Mouse (Mus musculus) heart, adult 2 months (tissue): ENCODE measurements around the gene Fhad1. TPM values are rescaled to one million over a fixed set of nuclear protein-coding genes. Genes with fewer than 3 reads are reported as not detected.

Experiments
- DNase-seq, 2 experiments: peaks; one replicate each; pipeline ENCODE4 v3.0.0; 2021
- H3K27ac ChIP-seq: fragments of 200-600 bp; 2 replicates; pipeline ENCODE4 v1.8.1; 2022
- H3K27me3 ChIP-seq: fragments of 200-500 bp; 2 replicates; pipeline ENCODE4 v1.6.1; 2012; ENCODE audit warnings: mild to moderate bottlenecking, low read length, inconsistent platforms, mixed read lengths; ENCODE audit not compliant: control insufficient read depth, insufficient read depth
- H3K36me3 ChIP-seq: fragments of 200-500 bp; 2 replicates; pipeline ENCODE4 v1.6.1; 2012; ENCODE audit warnings: low read length, inconsistent platforms; ENCODE audit not compliant: control insufficient read depth, insufficient read depth
- H3K4me1 ChIP-seq: fragments of 200-500 bp; 2 replicates; pipeline ENCODE4 v1.6.1; 2011; ENCODE audit warnings: low read length; ENCODE audit not compliant: control insufficient read depth, insufficient read depth
- H3K4me3 ChIP-seq: fragments of 200-600 bp; 2 replicates; pipeline ENCODE4 v1.8.1; 2022
- H3K79me2 ChIP-seq: fragments of 200-500 bp; replicated peaks from 2 replicates; pipeline ENCODE4 v1.6.1; 2012; ENCODE audit warnings: mild to moderate bottlenecking, inconsistent platforms, low read length, moderate library complexity, mixed read lengths; ENCODE audit not compliant: control insufficient read depth, insufficient read depth
- H3K9ac ChIP-seq: fragments of 200-500 bp; 2 replicates; pipeline ENCODE4 v1.6.1; 2012; ENCODE audit warnings: low read depth, mild to moderate bottlenecking, control low read depth, inconsistent platforms, low read length, mixed read lengths
- CTCF ChIP-seq: fragments of 200-600 bp; IDR thresholded peaks from 2 replicates; pipeline ENCODE4 v1.8.1; 2022; ENCODE audit warnings: antibody characterized with exemption, mild to moderate bottlenecking, moderate library complexity
- EP300 ChIP-seq: fragments of 200-500 bp; IDR thresholded peaks from 2 replicates; pipeline ENCODE4 v1.6.1; 2011; ENCODE audit warnings: low read depth, low read length, control low read depth; ENCODE audit not compliant: insufficient read depth
- POLR2A ChIP-seq: fragments of 200-500 bp; IDR thresholded peaks from 2 replicates; pipeline ENCODE4 v1.6.1; 2011; ENCODE audit warnings: mild to moderate bottlenecking, low read depth, low read length, control low read depth; ENCODE audit not compliant: insufficient read depth
- WGBS: fragments of 180-500 bp; shearing (Covaris S2); methylation state at CpG from one replicate; pipeline ENCODE4 v1.1.7; 2018; 5-methylcytosine and 5-hydroxymethylcytosine counted together
- intact Hi-C: fragments of 180-260 bp; cut with DNase I; formaldehyde crosslinking; loops from one replicate; pipeline ENCODE4 v1.15.1; 2025
- polyA plus RNA-seq: library from polyadenylated mRNA; depleted of rRNA; stranded (reverse); fragments of >200 nt; gene quantifications from 2 replicates; pipeline ENCODE4 v1.2.3, GENCODE M21; 2012
- total RNA-seq, 2 experiments: library from RNA; stranded (reverse); gene quantifications; 2 replicates each; pipeline ENCODE4 v1.2.3; 2021

Fhad1 gene
- total and polyA plus RNA-seq, 3 experiments = 0.47 to 0.55 (median 0.53) TPM

DNA sequence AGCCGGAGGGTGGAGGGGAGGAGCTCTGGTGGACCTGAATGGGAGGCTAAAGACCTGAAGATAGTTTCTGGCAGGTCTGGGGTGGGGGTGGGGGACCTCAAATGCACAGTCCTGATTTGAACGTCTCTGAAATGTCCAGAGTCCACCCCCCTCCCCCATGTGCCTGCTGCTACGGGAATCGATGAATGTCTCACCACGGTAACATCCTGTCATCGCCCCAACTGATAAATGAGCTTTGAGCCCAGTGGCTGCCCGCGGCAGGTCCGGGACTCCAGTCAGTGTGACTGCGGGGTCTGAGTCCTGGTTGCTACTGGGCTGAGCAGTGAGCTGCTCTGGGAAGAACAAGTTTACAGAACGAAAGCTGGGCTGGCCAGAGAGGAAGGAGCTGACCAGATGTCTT is 72.5 kb downstream of the Fhad1 start:
- H3K4me3 ChIP-seq = no peak overlapping the region
- H3K9ac ChIP-seq = no peak overlapping the region
- WGBS = 38% methylated on average over 11 of the region's 11 CpGs
- H3K27ac ChIP-seq = no peak overlapping the region
- intact Hi-C loops = no loop called here
- H3K27me3 ChIP-seq = no peaks in the 10 kb centered on the region
- no peaks in the 10 kb centered on the region for H3K4me1 ChIP-seq
- DNase-seq = no peak
- TF ChIP-seq POLR2A (no peak), CTCF (no peak), EP300 (no peak)
- H3K79me2 ChIP-seq = no peaks in the 10 kb centered on the region
- no peaks in the 10 kb centered on the region for H3K36me3 ChIP-seq

DNA sequence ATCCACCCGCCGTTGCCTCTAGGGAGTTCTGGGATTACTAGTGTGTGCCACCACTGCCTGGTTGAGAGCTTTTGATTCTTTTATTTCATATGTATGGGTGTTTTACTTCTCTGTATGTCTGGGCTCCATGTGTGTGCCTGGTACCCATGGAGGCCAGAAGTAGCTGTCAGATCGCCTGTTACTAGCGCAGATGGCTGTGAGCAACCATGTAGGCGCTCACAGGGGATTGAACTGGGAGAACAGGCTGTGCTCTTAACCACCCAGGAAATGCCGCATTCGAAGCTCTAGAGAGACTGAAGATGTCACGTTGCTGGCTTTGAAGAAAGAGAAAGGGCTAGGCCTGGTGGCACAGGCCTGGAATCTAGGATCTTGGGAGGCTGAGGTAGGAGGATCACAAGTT is 73.6 kb downstream of the Fhad1 start:
- Histone ChIP-seq H3K9ac (no peak overlapping the region), H3K4me1 (no peaks in the 10 kb centered on the region), H3K36me3 (no peaks in the 10 kb centered on the region), H3K79me2 (no peaks in the 10 kb centered on the region), H3K27ac (no peak overlapping the region), H3K27me3 (no peaks in the 10 kb centered on the region), H3K4me3 (no peak overlapping the region)
- WGBS = 91% methylated on average over 8 of the region's 8 CpGs
- intact Hi-C loops = no loop called here
- DNase-seq = no peak
- TF ChIP-seq CTCF = no peak

DNA sequence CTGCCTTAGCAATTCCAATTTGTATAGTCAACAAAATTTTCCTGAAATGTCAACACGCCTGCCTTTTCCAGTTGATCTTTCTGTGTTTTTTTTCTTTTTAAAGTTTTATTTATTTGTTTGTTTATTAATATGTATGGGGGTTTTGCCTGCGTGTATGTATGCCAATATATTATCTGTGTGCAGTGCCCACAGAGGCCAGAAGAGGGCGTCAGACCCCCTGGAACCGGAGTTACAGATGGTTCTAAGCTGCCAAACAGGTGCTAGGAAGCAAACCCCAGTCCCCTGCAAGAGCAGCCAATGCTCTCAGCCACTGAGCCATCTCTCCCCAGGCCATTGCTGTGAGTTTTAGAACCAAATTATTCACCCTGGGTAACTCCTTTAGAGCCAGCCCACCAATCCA is 76.3 kb downstream of the Fhad1 start:
- Histone ChIP-seq H3K36me3 (no peaks in the 10 kb centered on the region), H3K4me3 (no peak overlapping the region), H3K27ac (no peak overlapping the region), H3K27me3 (no peaks in the 10 kb centered on the region), H3K4me1 (no peaks in the 10 kb centered on the region), H3K9ac (no peak overlapping the region), H3K79me2 (no peaks in the 10 kb centered on the region)
- WGBS = 76% methylated on average over 4 of the region's 4 CpGs
- no peak for DNase-seq
- TF ChIP-seq EP300 (no peak), CTCF (peak; percentile 21), POLR2A (no peak)
- intact Hi-C loops = no loop called here

DNA sequence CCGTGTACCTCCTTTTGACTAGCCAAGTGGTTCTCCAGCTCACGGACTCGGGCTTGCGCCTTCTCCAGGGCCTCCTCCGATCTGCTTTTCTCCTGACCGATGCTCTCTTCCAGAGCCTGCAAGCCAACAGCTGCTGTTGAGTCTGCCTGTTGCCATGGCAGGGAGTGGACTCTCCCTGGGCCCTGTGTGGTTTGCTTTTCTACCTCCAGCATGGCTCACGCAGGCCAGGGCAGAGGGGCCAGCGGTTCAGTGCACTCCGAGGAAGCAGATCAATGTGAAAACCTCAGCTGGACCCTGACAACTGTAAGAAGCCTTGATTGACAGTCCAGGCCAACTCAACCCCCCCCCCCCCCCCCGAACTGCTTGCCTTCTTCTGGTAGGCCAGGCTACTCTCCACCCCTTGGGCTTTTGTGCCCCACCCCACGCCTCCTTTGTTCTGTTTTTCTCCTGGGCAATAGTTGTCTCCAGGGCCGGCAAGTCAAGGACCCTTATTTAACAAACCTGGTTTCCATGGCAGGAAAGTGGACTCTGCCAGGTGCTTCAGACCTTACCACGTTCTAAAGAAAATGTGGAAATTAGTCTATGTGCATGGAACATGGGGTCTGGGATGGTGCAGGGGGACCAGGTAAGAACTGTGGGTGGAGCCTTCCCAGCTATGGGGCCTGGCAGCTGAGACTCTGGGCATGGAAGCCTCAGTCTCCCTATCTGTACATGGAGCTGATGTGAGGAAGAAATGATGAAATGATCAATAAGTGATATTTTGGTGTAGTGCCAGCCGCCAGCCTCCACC is 81.9 kb downstream of the Fhad1 start:
- Histone ChIP-seq H3K27ac (no peak overlapping the region), H3K9ac (no peak overlapping the region), H3K4me1 (no peaks in the 10 kb centered on the region), H3K4me3 (no peak overlapping the region), H3K27me3 (no peaks in the 10 kb centered on the region), H3K36me3 (no peaks in the 10 kb centered on the region), H3K79me2 (no peaks in the 10 kb centered on the region)
- no peak for TF ChIP-seq CTCF
- no peak for TF ChIP-seq EP300
- TF ChIP-seq POLR2A = no peak
- intact Hi-C loops = no loop called here
- DNase-seq = no peak
- WGBS = 83% methylated on average over 14 of the region's 14 CpGs

DNA sequence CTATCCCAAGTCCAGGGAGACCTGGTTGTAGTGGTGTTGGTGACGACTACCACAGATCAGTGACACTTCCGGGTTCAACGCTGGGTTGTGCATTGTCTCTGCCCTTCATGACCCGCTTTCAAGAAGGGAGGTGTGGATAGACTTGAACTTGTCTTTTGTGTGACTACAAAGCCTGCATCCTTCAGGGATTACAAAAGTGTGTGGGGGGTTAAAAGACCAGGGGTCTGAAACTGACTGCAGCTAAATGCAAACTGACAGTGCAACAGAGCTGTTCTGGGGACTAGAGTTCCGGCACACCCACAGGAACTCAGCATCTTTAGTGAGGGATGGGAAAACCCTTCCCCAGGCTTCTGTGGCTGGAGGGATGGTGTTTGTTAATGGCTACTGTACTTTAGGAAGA is 83.4 kb downstream of the Fhad1 start:
- intact Hi-C loops = no loop called here
- DNase-seq = no peak
- TF ChIP-seq POLR2A = no peak
- no peak for TF ChIP-seq EP300
- TF ChIP-seq CTCF = no peak
- Histone ChIP-seq H3K27ac (no peak overlapping the region), H3K27me3 (no peaks in the 10 kb centered on the region), H3K79me2 (no peaks in the 10 kb centered on the region), H3K9ac (no peak overlapping the region), H3K4me1 (no peaks in the 10 kb centered on the region), H3K4me3 (no peak overlapping the region), H3K36me3 (no peaks in the 10 kb centered on the region)
- WGBS = 79% methylated on average over 5 of the region's 5 CpGs

DNA sequence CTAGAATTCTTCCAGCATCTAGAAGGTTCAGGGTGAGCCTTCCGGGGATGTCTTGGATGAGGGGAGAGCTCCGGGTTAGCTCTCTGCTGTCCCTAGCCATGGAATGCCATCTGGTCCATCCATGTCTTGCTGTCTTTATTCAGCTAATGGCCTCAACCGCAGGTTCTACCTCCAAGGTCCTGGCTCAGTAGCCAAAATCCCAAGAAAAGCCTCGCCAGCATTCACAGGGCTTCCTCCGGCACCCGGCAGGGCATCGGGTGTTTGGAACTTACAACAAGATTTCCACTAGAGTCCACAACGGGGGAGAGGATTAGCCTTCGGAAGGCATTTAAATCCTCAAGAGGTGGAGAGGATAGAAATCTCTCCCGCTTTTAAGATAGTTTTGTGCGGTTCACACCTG is 84.9 kb downstream of the Fhad1 start:
- WGBS = 89% methylated on average over 11 of the region's 11 CpGs
- Histone ChIP-seq H3K4me3 (no peak overlapping the region), H3K27ac (no peak overlapping the region), H3K79me2 (no peaks in the 10 kb centered on the region), H3K36me3 (no peaks in the 10 kb centered on the region), H3K27me3 (no peaks in the 10 kb centered on the region), H3K4me1 (no peaks in the 10 kb centered on the region), H3K9ac (no peak overlapping the region)
- intact Hi-C loops = no loop called here
- TF ChIP-seq CTCF (no peak), EP300 (no peak), POLR2A (no peak)
- DNase-seq = no peak
